Mouse (Mus musculus) CH12.LX (cell line): ENCODE data around the gene Med12. TPM values are rescaled to one million over a fixed set of nuclear protein-coding genes. Genes with fewer than 3 reads are reported as not detected.
A peak's percentile ranks its signal among the peaks of the same experiment; 100 is the strongest.

Experiments used
- DNase-seq: peaks from one replicate; pipeline ENCODE4 v3.0.0-alpha.2; 2013; ENCODE audit errors: extremely low read depth
- H3K27ac ChIP-seq: 2 replicates; pipeline ENCODE4 v1.5.1; 2012; ENCODE audit warnings: low read depth, mild to moderate bottlenecking, control low read depth, moderate library complexity; ENCODE audit not compliant: insufficient read depth
- H3K27me3 ChIP-seq: replicated peaks from 2 replicates; pipeline ENCODE3; 2012; ENCODE audit warnings: inconsistent platforms
- H3K36me3 ChIP-seq, 2 experiments: replicated peaks in 1 of 2; 2 replicates each; pipeline versions ENCODE3 to v1.6.1; 2012; ENCODE audit warnings: inconsistent platforms in 1 of 2, low read length in 1 of 2, mild to moderate bottlenecking in 1 of 2, mixed read lengths in 1 of 2, moderate library complexity in 1 of 2; ENCODE audit not compliant: control insufficient read depth in 1 of 2, insufficient read depth in 1 of 2
- H3K4me1 ChIP-seq, 2 experiments: 2 replicates each; pipeline ENCODE4 v1.6.1; 2012; ENCODE audit warnings: inconsistent platforms in 1 of 2, moderate library complexity in 1 of 2; ENCODE audit not compliant: insufficient read depth in 2 of 2, control insufficient read depth in 1 of 2
- H3K4me2 ChIP-seq: 2 replicates; pipeline ENCODE4 v1.6.1; 2012; ENCODE audit warnings: low read depth, mild to moderate bottlenecking, control low read depth; ENCODE audit not compliant: poor library complexity, insufficient read depth, severe bottlenecking
- H3K4me3 ChIP-seq, 3 experiments: fragments of 150-350 bp in 1 of 3; sonication (generic) in 1 of 3; replicated peaks in 1 of 3; 2 replicates each; pipeline versions ENCODE3 to v1.5.1; 2011 to 2012; ENCODE audit warnings: low read depth in 2 of 3, low read length in 2 of 3, mild to moderate bottlenecking in 2 of 3, moderate library complexity in 2 of 3, control low read depth in 1 of 3, improper control_type of control experiment in 1 of 3, inconsistent platforms in 1 of 3, mixed read lengths in 1 of 3; ENCODE audit not compliant: poor library complexity in 1 of 3
- H3K79me2 ChIP-seq: replicated peaks from 2 replicates; pipeline ENCODE4 v1.6.1; 2012; ENCODE audit warnings: mild to moderate bottlenecking, moderate library complexity; ENCODE audit not compliant: control insufficient read depth, poor library complexity, insufficient read depth, severe bottlenecking; ENCODE audit errors: extremely low read depth
- H3K9ac ChIP-seq: 2 replicates; pipeline ENCODE4 v1.6.1; 2012; ENCODE audit warnings: low read depth, mild to moderate bottlenecking, control low read depth, moderate library complexity; ENCODE audit not compliant: insufficient read depth
- H3K9me3 ChIP-seq: replicated peaks from 2 replicates; pipeline ENCODE3; 2012; ENCODE audit warnings: low read length, inconsistent platforms, mixed read lengths
- BHLHE40 ChIP-seq: IDR thresholded peaks from 2 replicates; pipeline ENCODE4 v1.6.1; 2011; ENCODE audit warnings: mild to moderate bottlenecking, low read depth, low read length, improper control_type of control experiment
- CHD1 ChIP-seq: IDR thresholded peaks from 2 replicates; pipeline ENCODE4 v1.6.1; 2012; ENCODE audit warnings: low read depth, low read length, improper control_type of control experiment, inconsistent platforms
- E2F4 ChIP-seq: IDR thresholded peaks from 2 replicates; pipeline ENCODE4 v1.6.1; 2011; ENCODE audit warnings: low read depth, low read length, improper control_type of control experiment; ENCODE audit not compliant: insufficient replicate concordance
- GABPA ChIP-seq: IDR thresholded peaks from 2 replicates; pipeline ENCODE4 v1.6.1; 2012; ENCODE audit warnings: low read depth, low read length, improper control_type of control experiment, inconsistent platforms; ENCODE audit not compliant: insufficient replicate concordance
- JUND ChIP-seq: conservative IDR thresholded peaks from 2 replicates; pipeline ENCODE4 v1.6.1; 2011; ENCODE audit warnings: low read depth, low read length, improper control_type of control experiment
- KAT2A ChIP-seq: IDR thresholded peaks from 2 replicates; pipeline ENCODE4 v1.6.1; 2012; ENCODE audit warnings: low read length, improper control_type of control experiment, inconsistent platforms; ENCODE audit not compliant: insufficient replicate concordance
- MAZ ChIP-seq: IDR thresholded peaks from 2 replicates; pipeline ENCODE4 v1.6.1; 2012; ENCODE audit warnings: low read depth, mild to moderate bottlenecking, inconsistent platforms, low read length, improper control_type of control experiment, moderate library complexity
- MEF2A ChIP-seq: IDR thresholded peaks from 2 replicates; pipeline ENCODE4 v1.6.1; 2014; ENCODE audit warnings: low read depth, mild to moderate bottlenecking, inconsistent platforms, low read length, improper control_type of control experiment, borderline replicate concordance
- MXI1 ChIP-seq: IDR thresholded peaks from 2 replicates; pipeline ENCODE4 v1.6.1; 2011; ENCODE audit warnings: mild to moderate bottlenecking, low read depth, low read length, improper control_type of control experiment
- NELFE ChIP-seq: IDR thresholded peaks from 2 replicates; pipeline ENCODE4 v1.6.1; 2011; ENCODE audit warnings: low read depth, low read length, improper control_type of control experiment
- PAX5 ChIP-seq: IDR thresholded peaks from 2 replicates; pipeline ENCODE4 v1.6.1; 2012; ENCODE audit warnings: low read length, inconsistent platforms, mixed read lengths
- POLR2A ChIP-seq: IDR thresholded peaks from 2 replicates; pipeline ENCODE4 v1.6.1; 2011; ENCODE audit warnings: low read depth, mild to moderate bottlenecking, improper control_type of control experiment, low read length
- POLR2AphosphoS2 ChIP-seq: IDR thresholded peaks from 2 replicates; pipeline ENCODE4 v1.6.1; 2011; ENCODE audit warnings: low read depth, low read length, improper control_type of control experiment
- RAD21 ChIP-seq: IDR thresholded peaks from 2 replicates; pipeline ENCODE4 v1.6.1; 2011; ENCODE audit warnings: low read depth, mild to moderate bottlenecking, low read length, improper control_type of control experiment, moderate library complexity
- RCOR1 ChIP-seq: conservative IDR thresholded peaks from 2 replicates; pipeline ENCODE4 v1.6.1; 2012; ENCODE audit warnings: low read depth, mild to moderate bottlenecking, inconsistent platforms, low read length, improper control_type of control experiment
- TBP ChIP-seq: conservative IDR thresholded peaks from 2 replicates; pipeline ENCODE4 v1.6.1; 2011; ENCODE audit warnings: low read depth, low read length, improper control_type of control experiment
- TCF12 ChIP-seq: IDR thresholded peaks from 2 replicates; pipeline ENCODE4 v1.6.1; 2014; ENCODE audit warnings: low read depth, mild to moderate bottlenecking, inconsistent platforms, low read length, improper control_type of control experiment
- USF1 ChIP-seq: IDR thresholded peaks from 2 replicates; pipeline ENCODE4 v1.6.1; 2014; ENCODE audit warnings: low read depth, mild to moderate bottlenecking, inconsistent platforms, low read length, improper control_type of control experiment
- USF2 ChIP-seq: conservative IDR thresholded peaks from 2 replicates; pipeline ENCODE4 v1.6.1; 2011; ENCODE audit warnings: low read depth, low read length, improper control_type of control experiment
- ZC3H11A ChIP-seq: IDR thresholded peaks from 2 replicates; pipeline ENCODE4 v1.6.1; 2012; ENCODE audit warnings: low read depth, mild to moderate bottlenecking, inconsistent platforms, low read length, improper control_type of control experiment
- ZNF384 ChIP-seq: IDR thresholded peaks from 2 replicates; pipeline ENCODE4 v1.6.1; 2012; ENCODE audit warnings: low read depth, low read length, improper control_type of control experiment, inconsistent platforms
- dilution Hi-C: fragments of 300-500 bp; cut with MboI; formaldehyde crosslinking; loops from 2 replicates; pipeline ENCODE4 v1.14.3; 2020; ENCODE audit warnings: low sequenced_read_pairs; ENCODE audit not compliant: extremely low pct_unique_long_range_greater_than_20kb, extremely low pct_ligation_motif_present
- in situ Hi-C: fragments of 300-500 bp; cut with MboI; formaldehyde crosslinking; loops from 3 replicates; pipeline ENCODE4 v1.14.3; 2019; ENCODE audit warnings: low sequenced_read_pairs, low pct_ligation_motif_present, low pct_unique_long_range_greater_than_20kb, mixed read lengths
- polyA plus RNA-seq: library from polyadenylated mRNA; unstranded; fragments of >175 nt; gene quantifications from 2 replicates; pipeline ENCODE4 v1.2.1, GENCODE M21; 2012; ENCODE audit warnings: low read depth; ENCODE audit not compliant: insufficient read length
- total RNA-seq, 2 experiments: library from RNA; depleted of rRNA; stranded (reverse); fragments of 300-350 nt in 1 of 2; fragments of >200 nt in 1 of 2; gene quantifications; 2 replicates each; pipeline ENCODE4 v1.2.3; 2012 to 2014

Med12 gene
- total and polyA plus RNA-seq, 3 experiments = 15.7 to 66.4 (median 40.3) TPM

DNA sequence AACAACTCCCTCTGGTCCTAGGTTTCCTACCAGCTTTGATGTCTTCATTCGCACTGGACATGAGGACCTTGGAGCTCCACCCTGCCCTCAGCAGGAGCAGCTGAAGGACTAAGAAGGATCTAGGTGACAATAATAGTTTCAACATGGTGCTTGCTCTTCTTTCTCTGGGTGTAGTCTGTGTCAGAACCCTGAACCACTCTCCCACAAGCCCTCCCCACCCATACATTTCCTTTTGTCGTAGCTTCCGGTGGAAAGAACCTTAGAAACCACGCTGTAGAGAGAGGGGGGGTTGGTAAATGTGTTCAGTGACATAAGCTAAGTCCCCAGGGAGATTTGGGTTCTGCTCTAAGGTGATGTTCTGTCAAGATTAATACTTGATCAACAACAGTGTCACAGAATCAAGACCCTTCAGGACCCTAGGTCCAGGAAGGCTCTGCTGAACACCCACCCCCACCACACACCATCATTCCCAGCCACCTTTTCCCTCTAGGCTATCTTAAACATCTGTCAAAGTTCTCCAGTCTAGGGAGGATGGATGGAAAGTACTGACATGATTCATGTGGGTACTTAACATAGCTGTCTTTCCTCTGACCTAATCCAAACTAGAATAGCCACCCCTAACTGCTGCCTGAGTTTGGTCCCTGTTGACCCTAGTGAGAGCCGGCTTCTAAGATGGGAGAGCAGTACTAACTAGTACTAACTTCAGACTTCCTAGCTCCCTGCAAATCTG is 5.6 kb upstream of the Med12 start, which contains the start of gene Il2rg (continued):
- no peak for TF ChIP-seq E2F4
- no peak for TF ChIP-seq CHD1
- TF ChIP-seq NELFE = peak; percentile 61
- TF ChIP-seq JUND = peak; percentile 61
- peak; percentile 77 for TF ChIP-seq MEF2A
- TF ChIP-seq USF1 = no peak
- TF ChIP-seq MAZ = peak; percentile 81; the same call in 1 of the 2 replicates
- no peak for TF ChIP-seq ZC3H11A
- TF ChIP-seq RAD21 = no peak
- peak; percentile 76 for TF ChIP-seq POLR2A
- peak; percentile 74; the same call in 1 of the 2 replicates for TF ChIP-seq POLR2AphosphoS2
- TF ChIP-seq TBP = peak; percentile 87

DNA sequence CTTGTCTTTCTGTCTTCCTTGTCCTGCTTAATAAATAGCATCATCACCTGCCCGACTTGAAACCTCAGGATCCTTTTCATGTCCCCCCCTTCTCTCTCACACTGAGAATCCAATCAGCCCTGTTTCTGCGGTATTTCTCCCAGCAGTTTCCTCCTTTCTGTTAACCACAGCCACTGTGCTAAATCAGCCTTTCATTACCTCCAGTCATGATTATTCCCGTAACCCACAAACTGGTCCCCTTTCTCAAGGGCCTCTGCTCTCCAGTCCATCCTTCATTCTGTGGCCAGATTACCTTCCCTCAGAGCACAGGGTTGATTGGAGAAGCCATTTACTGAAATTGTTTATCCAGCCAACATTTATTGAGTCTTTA is 5.1 kb upstream of the Med12 start, which contains the start of gene Gm20489:
Gene Gm20489, minus strand, starts transcription at position 269 of the 370 bp plus-strand sequence.
- dilution Hi-C loops = no loop called here
- TF ChIP-seq TCF12 (no peak), USF2 (no peak), PAX5 (no peak), JUND (no peak), BHLHE40 (no peak), KAT2A (no peak), ZNF384 (no peak), USF1 (no peak), MXI1 (no peak), RCOR1 (no peak), GABPA (no peak)
- no peaks in the 10 kb centered on the region for H3K27me3 ChIP-seq
- peak within 1 kb of the TSS; percentile 64 to 88 (median 82) for H3K4me3 ChIP-seq
- in situ Hi-C loops = no loop called here
- H3K9ac ChIP-seq = peak within 1 kb of the TSS; percentile 97
- H3K27ac ChIP-seq = peak within 1 kb of the TSS; percentile 96
- H3K4me1 ChIP-seq = peaks cover 2 to 43% of the 10 kb centered on the region in 2 experiments; a peak in 2 of 4 replicates
- no peak for DNase-seq
- H3K4me2 ChIP-seq = peak within 1 kb of the TSS; percentile 66; the same call in 1 of the 2 replicates
- H3K79me2 ChIP-seq = peaks cover 28% of the 10 kb centered on the region
- peaks cover 21 to 26% of the 10 kb centered on the region in 2 experiments for H3K36me3 ChIP-seq
- H3K9me3 ChIP-seq = no peaks in the 10 kb centered on the region
